Mouse (Mus musculus) neural tube, embryonic 11.5 days (tissue): Measurements from ENCODE around the gene Map4k2. TPM values are rescaled to one million over a fixed set of nuclear protein-coding genes. Genes with fewer than 3 reads are reported as not detected.

ENCODE experiments used
- ATAC-seq: fragments of 200-750 bp; cut with Nextera tagmentation; 2 replicates; pipeline ENCODE4 v1.8.0; 2017; ENCODE audit warnings: moderate number of reproducible peaks, mild to moderate bottlenecking, moderate TSS enrichment, moderate library complexity; ENCODE audit not compliant: insufficient read depth, low FRiP score, low TSS enrichment
- DNase-seq: peaks from one replicate; pipeline ENCODE4 v3.0.0-alpha.2; 2015; ENCODE audit warnings: low spot score
- H3K27ac ChIP-seq: fragments of 300-500 bp; sonication (generic); 2 replicates; pipeline ENCODE4 v1.5.1; 2014; ENCODE audit warnings: low read depth, mild to moderate bottlenecking, low read length
- H3K27me3 ChIP-seq: fragments of 300-500 bp; sonication (generic); 2 replicates; pipeline ENCODE4 v1.6.1; 2014; ENCODE audit warnings: mild to moderate bottlenecking, low read length, mixed read lengths; ENCODE audit not compliant: control insufficient read depth, insufficient read depth
- H3K36me3 ChIP-seq: fragments of 300-500 bp; sonication (generic); 2 replicates; pipeline ENCODE4 v1.6.1; 2014; ENCODE audit warnings: mild to moderate bottlenecking, low read length, moderate library complexity, mixed read lengths; ENCODE audit not compliant: control insufficient read depth, insufficient read depth
- H3K4me1 ChIP-seq: fragments of 300-500 bp; sonication (generic); 2 replicates; pipeline ENCODE4 v1.6.1; 2014; ENCODE audit warnings: low read length, mixed read lengths; ENCODE audit not compliant: control insufficient read depth, insufficient read depth
- H3K4me2 ChIP-seq: fragments of 300-500 bp; sonication (generic); 2 replicates; pipeline ENCODE4 v1.6.1; 2014; ENCODE audit warnings: low read depth, mild to moderate bottlenecking, moderate library complexity
- H3K4me3 ChIP-seq: fragments of 300-500 bp; sonication (generic); 2 replicates; pipeline ENCODE4 v1.5.1; 2014; ENCODE audit warnings: low read depth, low read length
- H3K9ac ChIP-seq: fragments of 300-500 bp; sonication (generic); 2 replicates; pipeline ENCODE4 v1.6.1; 2014; ENCODE audit warnings: mild to moderate bottlenecking, low read length
- H3K9me3 ChIP-seq: fragments of 300-500 bp; sonication (generic); 2 replicates; pipeline ENCODE4 v1.6.1; 2016; ENCODE audit warnings: low read length; ENCODE audit not compliant: control insufficient read depth
- WGBS: fragments of 180-500 bp; shearing (Covaris S2); extraction: QIAGEN DNeasy Blood & Tissue Kit; methylation state at CpG from one replicate; pipeline ENCODE4 v1.1.7; 2014; 5-methylcytosine and 5-hydroxymethylcytosine counted together
- polyA plus RNA-seq: library from polyadenylated mRNA; unstranded; fragments of >200 nt; fragmentation: Nextera tagmentation; extraction: Ambion mirVana; gene quantifications from 2 replicates; pipeline ENCODE4 v1.2.1, GENCODE M21; 2014

Gene Map4k2
- polyA plus RNA-seq, 1 experiment from 2014 or later, result 13.6 TPM

- no peak overlapping the region for H3K4me2 ChIP-seq
- peaks cover 20% of the 10 kb centered on the region for H3K27me3 ChIP-seq
- peaks cover 21% of the 10 kb centered on the region for H3K4me1 ChIP-seq
- WGBS, result 89% methylated on average over 5 of the region's 5 CpGs
- H3K4me3 ChIP-seq, result no peak overlapping the region
- no peak overlapping the region for H3K9ac ChIP-seq
- ATAC-seq, result no peak
- no peak for DNase-seq
- no peak overlapping the region for H3K27ac ChIP-seq
- no peaks in the 10 kb centered on the region for H3K9me3 ChIP-seq
- no peaks in the 10 kb centered on the region for H3K36me3 ChIP-seq
Observed at GRCm38 (mm10) chr19:6396237-6396636, 55.3 kb downstream of the Map4k2 start.

GRCm38 (mm10) chr19:6397582-6398249 lies 56.8 kb downstream of the Map4k2 start:
- Histone ChIP-seq H3K9ac (no peak overlapping the region), H3K4me1 (peaks cover 28% of the 10 kb centered on the region), H3K27me3 (peaks cover 26% of the 10 kb centered on the region), H3K36me3 (no peaks in the 10 kb centered on the region), H3K4me3 (no peak overlapping the region), H3K9me3 (no peaks in the 10 kb centered on the region), H3K27ac (no peak overlapping the region), H3K4me2 (no peak overlapping the region)
- no peak for ATAC-seq
- WGBS, result 89% methylated on average over 21 of the region's 22 CpGs
- DNase-seq, result no peak

- H3K36me3 ChIP-seq, result no peaks in the 10 kb centered on the region
- peak; percentile 60 for DNase-seq
- peaks cover 26% of the 10 kb centered on the region for H3K27me3 ChIP-seq
- peaks cover 31% of the 10 kb centered on the region for H3K4me1 ChIP-seq
- ATAC-seq, result peak; percentile 25; the same call in 1 of the 2 replicates
- WGBS, result under 1% methylated on average over 38 of the region's 39 CpGs
- no peaks in the 10 kb centered on the region for H3K9me3 ChIP-seq
- H3K4me3 ChIP-seq, result peak overlapping the region; percentile 62
- peak overlapping the region; percentile 100 for H3K4me2 ChIP-seq
- peak overlapping the region; percentile 72 for H3K9ac ChIP-seq
- H3K27ac ChIP-seq, result 0 out of 2 replicates have a peak overlapping the region, but pooled peaks have one; percentile 20
Observed at GRCm38 (mm10) chr19:6398447-6399284, 57.7 kb downstream of the Map4k2 start.

- Histone ChIP-seq H3K36me3 (no peaks in the 10 kb centered on the region), H3K27me3 (peaks cover 26% of the 10 kb centered on the region), H3K4me1 (peaks cover 32% of the 10 kb centered on the region), H3K4me2 (peak within 1 kb of the TSS; percentile 100), H3K4me3 (peak within 1 kb of the TSS; percentile 62), H3K9ac (peak within 1 kb of the TSS; percentile 72), H3K27ac (0 out of 2 replicates have a peak within 1 kb of the TSS, but pooled peaks have one; percentile 20), H3K9me3 (no peaks in the 10 kb centered on the region)
- 0 out of 2 replicates have a peak, but pooled peaks have one; percentile 21 for ATAC-seq
- peak; percentile 53 for DNase-seq
- WGBS, result under 1% methylated on average over 42 of the region's 87 CpGs
Observed at GRCm38 (mm10) chr19:6399285-6400095, 58.6 kb downstream of the Map4k2 start, which contains the start of gene Rasgrp2. TSS of gene Rasgrp2 (plus strand) at chr19:6399340.

- DNase-seq, result no peak
- ATAC-seq, result no peak
- Histone ChIP-seq H3K27ac (no peak overlapping the region), H3K36me3 (no peaks in the 10 kb centered on the region), H3K4me3 (peak overlapping the region; percentile 62), H3K27me3 (peaks cover 26% of the 10 kb centered on the region), H3K4me1 (peaks cover 32% of the 10 kb centered on the region), H3K9me3 (no peaks in the 10 kb centered on the region), H3K4me2 (peak overlapping the region; percentile 100), H3K9ac (no peak overlapping the region; the same call in 1 of the 2 replicates)
- 2% methylated on average over 29 of the region's 29 CpGs for WGBS
Observed at GRCm38 (mm10) chr19:6400096-6401086, 59.5 kb downstream of the Map4k2 start.

- ATAC-seq (no peak; the same call in 1 of the 2 replicates), DNase-seq (peak; percentile 78)
- H3K9me3 ChIP-seq, result no peaks in the 10 kb centered on the region
- peak overlapping the region; percentile 47 for H3K4me2 ChIP-seq
- H3K36me3 ChIP-seq, result no peaks in the 10 kb centered on the region
- WGBS, result 0% methylated on average over 30 of the region's 32 CpGs
- peak overlapping the region; percentile 29 for H3K9ac ChIP-seq
- no peak overlapping the region for H3K27ac ChIP-seq
- peak overlapping the region; percentile 14 for H3K4me3 ChIP-seq
- H3K4me1 ChIP-seq, result peaks cover 32% of the 10 kb centered on the region
- H3K27me3 ChIP-seq, result peaks cover 26% of the 10 kb centered on the region
Observed at GRCm38 (mm10) chr19:6401131-6401815, 60.3 kb downstream of the Map4k2 start.

DNA sequence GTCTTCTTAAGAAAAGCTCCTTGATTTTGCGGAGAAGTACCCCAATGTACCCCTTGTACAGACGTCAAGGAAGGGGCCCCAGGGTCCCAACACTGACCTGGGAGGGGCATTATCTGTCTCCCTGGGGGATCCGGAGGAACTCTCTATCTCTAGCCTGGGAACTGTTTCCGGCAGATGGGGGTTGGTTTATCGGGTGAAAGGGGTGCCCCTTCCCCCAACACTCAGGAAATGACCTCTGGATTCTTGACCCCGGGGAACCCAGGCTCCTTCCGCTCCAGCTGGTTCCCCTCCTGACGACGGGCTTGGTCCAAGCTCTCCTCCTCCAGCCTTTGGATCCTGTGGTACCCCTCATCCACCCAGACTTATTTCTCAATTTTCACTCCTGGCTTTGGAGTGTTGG lies 61.0 kb downstream of the Map4k2 start:
- ATAC-seq (no peak), DNase-seq (no peak)
- Histone ChIP-seq H3K27ac (no peak overlapping the region), H3K4me2 (peak overlapping the region; percentile 47), H3K4me3 (peak overlapping the region; percentile 14), H3K9ac (peak overlapping the region; percentile 29), H3K27me3 (peaks cover 26% of the 10 kb centered on the region), H3K9me3 (no peaks in the 10 kb centered on the region), H3K4me1 (peaks cover 32% of the 10 kb centered on the region), H3K36me3 (no peaks in the 10 kb centered on the region)
- WGBS, result 8% methylated on average over 9 of the region's 9 CpGs
